Mouse (Mus musculus) megakaryocyte, embryonic 14.5 days (primary cell): ENCODE measurements around the gene Ccni.

ENCODE experiments used
- FLI1 ChIP-seq: IDR thresholded peaks from 2 replicates; pipeline ENCODE4 v1.6.1; 2012; ENCODE audit warnings: low read length, inconsistent platforms, mixed read lengths
- GATA1 ChIP-seq: IDR thresholded peaks from 3 replicates; pipeline ENCODE4 v1.6.1; 2012; ENCODE audit warnings: mixed read lengths, low read length, inconsistent platforms, borderline replicate concordance

GRCm38 (mm10) chr5:93221661-93222060 is 15.4 kb upstream of the Ccni start:
- TF ChIP-seq GATA1 (no peak), FLI1 (no peak)
